Mouse (Mus musculus) kidney, postnatal 14 days (tissue): Measurements from ENCODE around the gene Dyrk1a.

Experiments used
- DNase-seq: peaks from one replicate; pipeline ENCODE4 v3.0.0; 2022; ENCODE audit warnings: mixed read lengths

Gene Dyrk1a

GRCm38 (mm10) chr16:94569229-94570176 is at the start of gene Dyrk1a:
Dyrk1a (plus strand) TSS chr16:94570010.
- peak; percentile 99 for DNase-seq

- DNase-seq = no peak
These were observed 46.0 kb upstream of the Dyrk1a start for GRCm38 (mm10) chr16:94523594-94524377.

GRCm38 (mm10) chr16:94524691-94525090 is 45.1 kb upstream of the Dyrk1a start:
- no peak for DNase-seq

GRCm38 (mm10) chr16:94525955-94526343 is 43.9 kb upstream of the Dyrk1a start:
- DNase-seq = no peak

DNA sequence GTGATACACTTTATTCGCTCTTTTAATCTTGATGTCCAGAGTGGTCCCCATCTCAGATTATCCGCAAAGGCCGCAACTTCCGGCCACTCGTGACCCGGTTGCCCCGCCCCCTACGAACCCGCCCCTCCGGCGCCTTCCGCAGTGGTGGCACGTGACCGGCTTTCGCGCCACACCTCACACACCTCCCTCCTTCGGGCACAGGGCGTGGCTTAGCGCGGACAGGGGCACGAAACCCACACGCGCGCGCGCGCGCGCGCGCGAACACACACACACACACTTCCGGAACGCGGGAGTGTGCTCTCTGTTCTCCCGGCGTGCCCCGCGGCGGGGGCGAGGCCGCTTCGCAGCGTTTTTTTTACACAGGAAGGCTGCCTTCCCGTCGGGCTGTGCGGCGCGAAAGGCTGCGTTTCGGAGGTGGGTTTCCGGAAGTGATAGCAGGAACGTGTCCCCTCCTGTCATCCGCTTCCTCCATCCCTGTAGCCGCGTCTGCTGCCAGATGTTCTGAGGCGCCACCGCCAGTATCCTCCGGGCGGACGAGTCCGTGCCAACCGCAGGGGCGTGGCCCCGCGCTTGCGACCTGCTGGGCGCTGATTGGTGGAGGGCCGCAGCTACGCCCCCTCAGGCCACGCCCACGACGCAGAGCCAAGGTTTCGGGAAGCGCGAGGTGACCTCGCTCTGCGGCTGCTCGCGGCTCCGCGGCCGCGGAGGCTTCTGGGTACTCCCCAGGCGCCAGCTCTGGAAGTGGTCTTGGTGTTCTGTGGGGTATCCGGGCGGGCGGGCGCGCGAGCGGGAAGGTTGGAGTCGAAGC is 43.3 kb upstream of the Dyrk1a start, which contains the start of gene Vps26c:
Vps26c (minus strand) TSS at position 487 of the 808 bp plus-strand sequence.
- peak; percentile 98 for DNase-seq

DNA sequence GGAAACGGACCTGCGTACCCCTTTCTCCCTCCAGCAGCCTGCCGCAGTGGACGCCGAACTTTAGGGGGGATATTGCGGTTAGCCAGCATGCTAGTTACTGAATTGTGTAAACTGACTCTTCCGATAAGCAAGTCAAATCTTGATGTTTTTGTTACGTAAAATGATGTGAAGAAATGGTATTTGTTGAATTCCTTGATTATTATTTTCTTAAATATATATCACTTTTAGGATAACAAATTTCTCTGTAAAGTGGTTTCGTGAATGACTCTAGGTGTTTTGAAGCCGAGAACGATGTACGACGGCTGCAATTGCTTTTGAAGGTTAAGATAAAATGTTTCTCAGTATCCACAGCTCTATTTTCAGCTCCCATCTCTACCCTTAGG is 42.7 kb upstream of the Dyrk1a start:
- DNase-seq = no peak

GRCm38 (mm10) chr16:94527546-94527945 is 42.3 kb upstream of the Dyrk1a start:
- no peak for DNase-seq

DNA sequence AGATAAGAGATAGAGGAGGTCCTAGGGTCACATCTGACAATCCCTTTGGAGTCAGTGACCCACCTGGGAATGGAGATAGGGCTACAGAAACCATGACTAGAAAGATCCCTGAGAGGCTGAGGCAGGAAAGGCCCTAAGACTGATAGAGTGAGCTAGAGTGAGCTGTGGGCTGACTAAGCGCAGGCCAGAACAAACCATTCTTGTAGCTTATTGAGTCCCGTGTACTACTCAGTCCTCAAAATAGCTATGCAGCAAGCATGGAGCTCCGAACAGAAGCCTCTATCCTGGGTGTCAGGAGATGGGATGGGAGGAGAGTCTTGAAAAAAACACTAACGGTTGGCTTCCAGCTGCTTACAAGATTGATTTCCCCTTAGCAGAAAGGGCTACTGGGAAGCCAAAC is 38.5 kb upstream of the Dyrk1a start:
- DNase-seq = no peak

DNA sequence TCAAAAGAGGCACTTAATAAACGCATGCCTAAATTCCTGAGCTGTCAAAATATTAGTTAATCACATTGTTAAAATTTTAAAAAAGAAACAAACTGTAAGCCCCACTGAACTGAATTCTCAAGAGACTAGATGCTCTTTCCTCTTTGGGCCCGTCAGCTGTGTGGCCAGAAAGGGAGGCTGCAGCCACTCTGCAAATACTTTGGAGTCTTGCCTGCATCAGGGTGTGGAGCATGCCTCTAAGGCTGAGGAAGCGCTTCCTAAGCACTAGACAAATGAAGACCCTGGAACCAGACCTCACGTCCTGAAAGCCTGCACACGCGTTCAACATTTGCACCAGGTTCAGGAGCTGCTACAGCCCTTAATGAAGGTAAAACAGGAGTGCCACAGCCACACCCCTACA is 36.1 kb upstream of the Dyrk1a start:
- DNase-seq = no peak

GRCm38 (mm10) chr16:94535716-94536115 is 34.1 kb upstream of the Dyrk1a start:
- no peak for DNase-seq

GRCm38 (mm10) chr16:94536417-94537158 is 33.2 kb upstream of the Dyrk1a start:
- DNase-seq = peak; percentile 53

DNA sequence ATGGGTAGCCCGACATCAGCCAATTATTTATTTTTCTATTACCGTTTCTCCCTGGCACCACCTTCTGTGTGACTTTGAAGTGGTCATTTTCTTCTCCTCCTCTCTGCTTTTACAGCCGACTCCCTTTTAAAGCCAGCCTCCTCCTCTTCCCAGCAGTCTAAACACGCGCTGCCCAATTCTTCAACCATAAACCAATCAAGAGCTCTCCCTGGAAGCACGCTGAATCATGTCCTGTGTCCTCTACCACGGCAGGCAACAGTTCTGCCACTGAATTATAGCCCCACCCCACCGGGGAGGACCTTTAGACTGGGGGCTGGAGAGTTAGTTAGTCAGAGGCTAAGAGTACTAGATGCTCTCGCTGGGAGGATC is 32.7 kb upstream of the Dyrk1a start:
- DNase-seq = peak; percentile 61

DNA sequence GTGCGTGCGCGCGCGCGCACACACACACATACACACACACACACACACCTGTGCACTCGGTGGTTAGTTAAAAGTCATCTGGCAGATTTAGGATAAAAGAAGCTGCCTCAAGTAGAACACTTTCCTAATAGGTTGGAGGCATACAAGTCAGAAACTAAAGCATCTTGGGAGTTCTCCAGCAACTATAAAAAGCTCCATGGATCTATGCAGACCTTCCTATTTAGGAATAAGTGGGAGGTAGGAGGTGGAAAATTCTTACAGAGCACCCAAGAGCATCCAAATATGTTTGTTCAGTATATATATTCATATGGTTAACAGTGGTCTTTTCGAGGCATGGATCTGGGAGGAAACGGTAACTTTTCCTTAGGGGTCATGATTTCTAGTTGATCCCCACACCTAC is 29.7 kb upstream of the Dyrk1a start:
- no peak for DNase-seq

- DNase-seq = no peak
These were observed 26.9 kb upstream of the Dyrk1a start for GRCm38 (mm10) chr16:94542898-94543297.

DNA sequence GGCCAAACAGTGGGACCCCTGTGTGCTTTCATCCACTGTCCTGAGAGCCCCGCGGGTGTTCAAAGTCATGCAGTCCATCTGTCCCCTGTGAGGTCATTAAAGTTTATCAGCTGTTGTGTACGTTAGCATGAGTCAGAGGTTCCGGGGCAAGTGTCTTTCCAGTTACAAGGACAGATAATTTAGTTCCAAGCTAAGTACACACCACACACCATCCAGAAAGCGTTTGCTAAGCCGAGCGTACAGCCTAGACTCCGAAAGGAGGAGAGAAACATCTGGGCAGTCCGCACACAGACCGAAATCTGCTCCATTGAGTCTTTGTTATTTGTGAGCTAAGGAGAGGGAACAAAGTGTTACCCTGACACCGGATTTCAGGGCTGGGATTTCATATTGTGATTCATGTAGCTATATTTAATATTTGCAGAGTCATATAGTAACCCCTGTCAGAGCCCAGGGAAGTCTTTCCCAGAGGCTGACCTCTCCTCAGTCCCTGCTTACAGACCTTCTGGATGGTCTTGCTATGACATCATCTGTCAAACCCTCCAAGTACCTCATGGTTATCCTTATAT is 25.2 kb upstream of the Dyrk1a start:
- no peak for DNase-seq

DNA sequence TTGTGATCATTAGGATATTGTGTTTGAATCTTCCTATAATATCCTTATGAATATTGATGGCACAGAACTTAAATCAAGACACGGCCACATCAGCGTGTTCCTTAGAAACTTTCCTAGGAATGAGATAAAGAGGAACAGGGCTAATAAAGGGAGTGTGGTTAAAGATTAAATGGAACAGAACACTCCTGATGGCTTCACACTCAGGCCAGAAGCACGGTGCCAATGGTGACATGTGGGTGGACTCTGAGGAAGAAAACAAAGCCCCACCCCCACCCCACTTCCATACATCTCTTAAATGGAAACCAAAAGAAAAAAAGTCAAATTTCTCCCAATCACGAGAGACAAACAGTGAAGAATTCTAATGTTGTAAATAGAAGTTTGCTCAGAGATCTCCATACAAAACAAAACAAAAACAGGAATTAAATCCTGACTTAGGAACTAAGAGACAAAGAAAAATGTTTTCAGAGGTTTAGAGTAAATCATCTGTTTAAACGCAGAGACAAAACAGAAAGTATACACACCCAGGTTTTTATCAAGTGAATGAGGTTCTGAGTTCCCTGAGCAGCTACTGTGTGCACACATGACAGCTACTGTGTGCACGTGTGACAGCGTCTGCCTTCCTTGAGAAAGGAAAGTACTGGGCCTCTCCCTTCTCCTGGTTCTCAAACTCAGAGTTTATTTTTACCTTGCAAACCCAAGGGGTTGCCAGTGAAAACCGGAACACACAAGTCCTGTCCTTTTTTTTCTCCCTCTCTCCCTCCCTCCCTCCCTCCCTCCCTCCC is 23.8 kb upstream of the Dyrk1a start:
- no peak for DNase-seq

DNA sequence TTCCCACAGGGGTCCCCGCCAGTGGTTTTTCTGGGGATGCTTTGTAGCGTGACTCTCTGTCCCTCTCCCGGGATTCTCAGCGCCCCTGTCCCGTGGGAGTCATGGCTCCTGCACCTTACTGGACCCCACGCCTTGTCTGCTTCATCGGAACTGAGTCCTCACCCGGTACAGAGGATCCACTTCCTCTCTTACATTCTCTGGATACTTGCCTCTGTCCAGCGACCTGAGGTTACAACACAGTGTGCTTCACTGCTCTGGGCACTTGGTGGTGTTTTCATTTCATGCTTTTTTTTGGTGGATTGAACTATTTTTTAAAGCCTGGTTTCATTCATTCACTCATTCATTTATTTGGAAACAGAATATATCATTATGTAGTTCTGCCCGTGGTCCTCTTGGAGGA is 20.0 kb upstream of the Dyrk1a start:
- no peak for DNase-seq

- no peak for DNase-seq
These were observed 17.9 kb upstream of the Dyrk1a start for GRCm38 (mm10) chr16:94551934-94552333.

DNA sequence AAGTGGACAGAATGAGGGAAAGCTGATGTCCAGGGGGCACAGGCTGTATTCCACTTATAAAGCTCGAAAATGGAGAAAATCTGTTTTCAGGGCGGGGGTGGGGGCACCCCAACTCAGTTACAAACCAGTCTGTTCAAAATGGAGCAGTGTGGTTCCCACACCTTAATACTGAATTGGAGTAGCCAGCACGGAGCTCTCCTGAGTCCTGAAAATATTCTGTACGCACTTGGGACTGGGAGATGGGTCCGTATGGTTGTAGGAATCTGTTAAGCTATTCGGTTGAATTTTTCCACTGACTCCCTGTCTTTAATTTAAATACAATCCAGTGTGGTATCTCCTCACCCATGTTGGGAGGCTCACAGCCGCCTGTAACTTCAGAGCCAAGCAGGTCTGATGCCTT is 14.5 kb upstream of the Dyrk1a start:
- no peak for DNase-seq

DNA sequence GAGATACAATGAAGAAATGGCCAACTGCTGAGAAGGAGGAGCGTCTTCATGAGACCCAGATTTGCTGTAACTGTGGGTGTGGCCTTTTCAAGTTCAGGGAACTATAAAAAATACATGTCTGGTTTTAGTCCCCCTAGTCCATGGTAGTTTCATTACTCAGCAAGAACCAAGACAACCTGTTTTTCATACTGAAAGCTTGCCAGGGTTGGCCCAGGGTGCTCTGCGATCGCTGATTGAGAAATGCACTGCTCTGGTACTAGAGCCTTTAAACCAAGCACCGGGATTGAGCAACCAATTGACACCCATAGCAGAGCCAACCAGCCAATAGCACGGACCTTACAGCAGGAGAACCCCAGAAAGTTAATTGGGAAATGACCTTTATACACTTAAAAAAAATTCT is 13.6 kb upstream of the Dyrk1a start:
- DNase-seq = no peak

GRCm38 (mm10) chr16:94559282-94559681 is 10.5 kb upstream of the Dyrk1a start:
- no peak for DNase-seq
